Mouse (Mus musculus) limb, embryonic 13.5 days (tissue): ENCODE measurements at regions not wholly inside any gene's neighbourhood (a gene's known extent, or its start where the extent isn't known, plus 50 kb on each side); places are given as distances from the start of the nearest gene placed in this dataset.
"Not testable (repeated sequence)": the region's sequence is repeated elsewhere in the genome, so short reads cannot be mapped to it uniquely, and the experiment has no call there.

Experiments used
- ATAC-seq: fragments of 200-750 bp; cut with Nextera tagmentation; 2 replicates; pipeline ENCODE4 v1.8.0; 2017; ENCODE audit warnings: low read depth, moderate number of reproducible peaks, moderate TSS enrichment; ENCODE audit not compliant: low FRiP score
- H3K27ac ChIP-seq: fragments of 300-500 bp; sonication (generic); 2 replicates; pipeline ENCODE4 v1.5.1; 2015; ENCODE audit warnings: inconsistent platforms, mild to moderate bottlenecking, moderate library complexity
- H3K27me3 ChIP-seq: fragments of 300-500 bp; sonication (generic); 2 replicates; pipeline ENCODE4 v1.6.1; 2015; ENCODE audit warnings: mild to moderate bottlenecking, inconsistent platforms
- H3K36me3 ChIP-seq: fragments of 300-500 bp; sonication (generic); 2 replicates; pipeline ENCODE4 v1.6.1; 2015; ENCODE audit warnings: inconsistent platforms, mild to moderate bottlenecking, moderate library complexity
- H3K4me1 ChIP-seq: fragments of 300-500 bp; sonication (generic); 2 replicates; pipeline ENCODE4 v1.6.1; 2015; ENCODE audit warnings: inconsistent platforms
- H3K4me2 ChIP-seq: fragments of 300-500 bp; sonication (generic); replicated peaks from 2 replicates; pipeline ENCODE4 v1.6.1; 2015; ENCODE audit warnings: inconsistent platforms, mild to moderate bottlenecking, moderate library complexity
- H3K4me3 ChIP-seq: fragments of 300-500 bp; sonication (generic); 2 replicates; pipeline ENCODE4 v1.5.1; 2015; ENCODE audit warnings: moderate library complexity, mild to moderate bottlenecking, inconsistent platforms
- H3K9ac ChIP-seq: fragments of 300-500 bp; sonication (generic); 2 replicates; pipeline ENCODE4 v1.6.1; 2015; ENCODE audit warnings: mild to moderate bottlenecking, inconsistent platforms
- H3K9me3 ChIP-seq: fragments of 300-500 bp; sonication (generic); 2 replicates; pipeline ENCODE4 v1.6.1; 2016; ENCODE audit warnings: inconsistent platforms
- WGBS: fragments of 180-500 bp; shearing (Covaris S2); methylation state at CpG from one replicate; pipeline ENCODE4 v1.1.7; 2015; 5-methylcytosine and 5-hydroxymethylcytosine counted together

DNA sequence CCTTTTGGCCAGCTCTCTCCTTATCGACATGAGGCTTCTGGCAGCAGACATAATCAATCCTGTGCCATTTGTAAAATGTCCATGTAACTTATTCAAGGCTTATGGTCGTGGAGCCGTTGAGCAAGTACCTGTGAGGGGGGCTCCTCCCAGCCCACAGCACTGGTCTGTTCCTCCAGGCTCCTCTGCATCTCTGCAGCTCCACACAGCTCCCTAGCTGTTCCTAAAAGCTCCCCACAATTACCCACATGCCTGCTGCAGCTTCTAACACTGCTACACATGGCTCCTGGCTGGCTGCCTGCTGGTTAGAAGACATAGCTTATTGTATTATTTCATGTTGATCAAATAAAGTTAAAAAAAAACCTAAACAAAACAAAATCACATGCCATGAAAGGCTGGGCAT is 77.9 kb downstream of the Tcp10c start:
- not testable (repeated sequence) for H3K27ac ChIP-seq, H3K4me1 ChIP-seq, H3K9me3 ChIP-seq, H3K36me3 ChIP-seq, H3K27me3 ChIP-seq, ATAC-seq, H3K9ac ChIP-seq, H3K4me2 ChIP-seq, H3K4me3 ChIP-seq
- 81% methylated on average over 3 of the region's 3 CpGs for WGBS

DNA sequence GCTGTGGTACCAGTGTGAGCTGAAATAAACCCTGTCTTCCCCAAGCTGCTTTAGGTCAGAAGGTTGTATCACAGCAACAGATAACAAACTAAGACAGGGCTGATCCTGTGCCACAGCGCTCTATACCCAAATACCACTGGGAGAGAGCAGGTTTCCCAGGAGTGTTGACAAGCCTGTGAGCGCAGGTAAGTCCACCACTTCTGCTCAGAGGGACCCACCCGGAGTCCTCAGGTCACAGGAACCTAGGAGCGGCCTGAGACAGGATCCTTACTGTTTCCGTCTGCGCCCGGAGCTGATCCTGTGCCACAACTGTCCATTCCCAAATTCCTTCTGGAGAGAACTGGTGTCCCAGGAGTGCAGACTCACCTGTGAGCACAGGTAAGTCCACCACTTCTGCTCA is 79.8 kb downstream of the Tcp10c start:
- not testable (repeated sequence) for H3K27me3 ChIP-seq, H3K27ac ChIP-seq, H3K4me3 ChIP-seq, H3K4me2 ChIP-seq, H3K36me3 ChIP-seq, H3K9me3 ChIP-seq, H3K9ac ChIP-seq, ATAC-seq, H3K4me1 ChIP-seq
- 89% methylated on average over 7 of the region's 7 CpGs for WGBS

DNA sequence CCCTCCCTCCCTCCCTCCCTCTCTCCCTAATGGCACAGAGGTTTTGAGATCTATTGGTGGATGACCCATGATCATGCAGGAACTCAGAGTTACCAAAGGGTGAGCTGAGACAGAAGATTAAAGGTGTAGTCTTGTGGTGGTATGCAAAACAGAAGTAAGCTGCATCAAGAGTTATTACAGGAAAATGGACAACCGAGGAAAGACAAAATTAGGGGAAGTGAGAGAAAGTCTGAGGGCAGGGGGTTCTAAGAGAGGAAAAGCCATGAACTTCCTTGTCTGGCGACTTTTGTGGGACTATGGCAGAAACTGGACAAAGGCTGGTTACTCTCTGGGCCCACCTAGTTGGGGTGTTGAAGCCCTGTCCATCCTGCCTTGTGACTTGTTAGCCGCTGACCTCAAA is 84.4 kb downstream of the Tcp10c start:
- H3K9ac ChIP-seq, H3K27ac ChIP-seq, H3K27me3 ChIP-seq, ATAC-seq, H3K4me3 ChIP-seq, H3K4me1 ChIP-seq, H3K4me2 ChIP-seq, H3K36me3 ChIP-seq: not testable (repeated sequence)
- H3K9me3 ChIP-seq, result peaks cover 19% of the 10 kb centered on the region
- WGBS, result 75% methylated on average over 3 of the region's 3 CpGs

DNA sequence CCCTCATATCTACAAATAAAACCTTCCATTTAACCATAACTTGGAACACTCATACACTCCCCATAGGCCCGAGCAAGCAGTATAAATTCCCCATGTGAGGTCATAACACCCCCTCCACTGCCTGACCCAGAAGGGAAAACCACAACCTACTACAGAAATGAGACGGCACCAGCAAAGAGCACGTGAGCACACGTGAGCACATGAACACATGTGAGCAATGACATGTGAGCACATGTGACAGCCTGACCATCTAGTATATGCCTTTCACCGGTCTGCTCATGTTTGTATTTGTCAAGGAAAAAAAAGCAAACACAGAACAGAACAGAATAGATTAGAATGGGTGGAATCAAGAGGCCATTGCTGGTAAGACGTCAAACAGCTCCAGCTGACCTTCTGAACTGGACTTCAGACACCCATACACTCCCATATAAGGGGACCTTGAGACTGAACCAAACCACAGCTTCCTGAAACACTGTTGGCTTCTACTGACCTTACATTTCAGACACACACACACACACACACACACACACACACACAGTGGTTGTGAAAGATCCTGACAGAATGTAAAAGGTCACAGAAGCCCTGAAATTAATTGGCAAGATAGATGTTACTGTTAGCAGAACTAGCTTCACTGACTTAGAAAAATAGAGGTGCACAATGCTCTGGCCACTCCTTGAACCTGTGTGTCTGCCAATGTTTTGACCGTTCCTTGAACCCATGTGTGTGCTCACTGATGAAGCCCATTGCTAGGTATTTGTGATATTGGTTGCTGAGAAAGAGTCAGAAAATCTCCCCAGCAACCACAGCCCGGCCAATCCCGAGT is 86.5 kb downstream of the Tcp10c start:
- not testable (repeated sequence) for H3K27me3 ChIP-seq, H3K4me1 ChIP-seq, H3K36me3 ChIP-seq, H3K4me3 ChIP-seq, ATAC-seq, H3K9ac ChIP-seq, H3K27ac ChIP-seq, H3K4me2 ChIP-seq
- 85% methylated on average over 9 of the region's 9 CpGs for WGBS
- peaks cover 25% of the 10 kb centered on the region for H3K9me3 ChIP-seq

DNA sequence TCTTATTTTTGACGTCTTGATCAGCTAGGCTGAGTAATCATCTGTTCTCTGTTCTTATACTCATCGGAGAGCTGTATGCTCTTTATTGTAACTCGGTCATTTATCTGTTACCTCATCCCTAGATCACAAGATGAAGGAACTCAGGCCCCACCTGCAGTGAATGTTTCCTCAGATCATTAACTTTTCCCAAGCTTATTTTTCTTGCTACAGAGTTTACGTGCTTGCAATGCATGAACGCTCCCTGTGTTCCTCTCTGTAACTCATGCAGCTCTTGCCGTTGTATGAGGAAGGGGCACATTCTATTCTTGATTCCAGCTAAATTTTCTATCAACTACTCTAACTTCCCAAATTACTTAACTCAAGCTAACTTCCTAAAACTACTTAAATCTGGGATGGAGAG is 87.9 kb downstream of the Tcp10c start:
- not testable (repeated sequence) for H3K36me3 ChIP-seq, H3K4me1 ChIP-seq, H3K4me2 ChIP-seq, H3K9ac ChIP-seq, ATAC-seq, H3K27ac ChIP-seq, H3K4me3 ChIP-seq, H3K27me3 ChIP-seq
- peaks cover 28% of the 10 kb centered on the region for H3K9me3 ChIP-seq
- 82% methylated on average over 6 of the region's 6 CpGs for whole genome bisulfite sequencing

DNA sequence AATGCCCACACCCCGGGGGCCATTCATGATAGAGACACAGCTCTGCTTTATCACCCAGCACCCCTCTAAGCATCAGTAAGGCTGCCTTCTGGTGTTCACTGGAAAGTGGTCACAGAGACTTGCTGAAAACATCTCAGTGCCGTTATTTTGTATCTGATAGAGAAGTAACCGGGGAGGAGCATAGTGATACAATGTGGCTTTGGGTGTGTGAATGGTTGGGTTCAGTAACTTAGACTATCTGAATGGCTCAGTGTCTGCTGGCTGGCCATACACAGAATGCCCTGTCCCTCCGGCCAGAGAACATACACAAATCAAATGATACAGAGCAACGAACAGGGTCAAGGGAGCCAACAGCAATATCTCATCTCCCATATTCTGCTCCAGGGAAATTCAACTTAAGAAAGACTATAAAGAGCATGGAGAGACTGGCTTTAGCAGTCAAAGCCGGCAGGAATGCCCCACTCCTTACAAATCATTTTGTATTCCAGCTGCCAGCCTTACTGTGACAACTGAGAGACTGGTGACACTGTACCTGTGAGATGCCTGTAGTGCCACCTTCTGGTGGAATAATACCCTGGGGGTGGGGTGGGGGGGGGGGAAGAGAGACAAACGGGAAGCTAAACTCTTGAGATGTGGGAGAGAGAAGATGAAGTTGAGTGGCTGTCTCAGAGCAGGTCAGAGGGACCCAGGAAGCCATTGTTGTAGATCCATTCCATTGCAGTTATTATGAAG is 102.7 kb downstream of the Tcp10c start:
- WGBS, result 82% methylated on average over 7 of the region's 7 CpGs

DNA sequence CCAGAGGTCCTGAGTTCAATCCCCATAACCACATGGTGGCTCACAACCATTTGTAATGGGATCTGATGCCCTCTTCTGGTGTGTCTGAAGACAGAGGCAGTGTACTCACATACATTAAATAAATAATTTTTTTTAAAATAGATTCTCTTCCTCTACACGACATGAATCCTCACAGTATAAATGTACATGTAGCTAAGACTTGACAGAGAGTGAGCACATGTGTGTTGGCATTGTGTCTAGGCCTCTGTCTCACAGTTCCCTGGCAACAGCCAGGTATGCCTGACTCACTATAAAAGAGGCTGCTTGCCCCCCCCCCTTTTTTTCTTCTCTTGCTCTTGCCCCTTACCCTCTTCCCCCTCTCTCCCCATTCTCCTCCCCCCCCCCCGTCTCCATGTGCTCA is 103.6 kb downstream of the Tcp10c start:
- 91% methylated on average over 2 of the region's 2 CpGs for WGBS
- not testable (repeated sequence) for H3K4me2 ChIP-seq, H3K4me3 ChIP-seq, H3K27me3 ChIP-seq, H3K9ac ChIP-seq, H3K9me3 ChIP-seq, ATAC-seq, H3K36me3 ChIP-seq, H3K4me1 ChIP-seq, H3K27ac ChIP-seq

More for the DNA sequence above, 102.7 kb downstream of the Tcp10c start:
- H3K36me3 ChIP-seq, H3K4me1 ChIP-seq, ATAC-seq, H3K4me3 ChIP-seq, H3K9ac ChIP-seq, H3K4me2 ChIP-seq, H3K27ac ChIP-seq, H3K27me3 ChIP-seq: not testable (repeated sequence)
- H3K9me3 ChIP-seq, result peaks cover 16% of the 10 kb centered on the region

DNA sequence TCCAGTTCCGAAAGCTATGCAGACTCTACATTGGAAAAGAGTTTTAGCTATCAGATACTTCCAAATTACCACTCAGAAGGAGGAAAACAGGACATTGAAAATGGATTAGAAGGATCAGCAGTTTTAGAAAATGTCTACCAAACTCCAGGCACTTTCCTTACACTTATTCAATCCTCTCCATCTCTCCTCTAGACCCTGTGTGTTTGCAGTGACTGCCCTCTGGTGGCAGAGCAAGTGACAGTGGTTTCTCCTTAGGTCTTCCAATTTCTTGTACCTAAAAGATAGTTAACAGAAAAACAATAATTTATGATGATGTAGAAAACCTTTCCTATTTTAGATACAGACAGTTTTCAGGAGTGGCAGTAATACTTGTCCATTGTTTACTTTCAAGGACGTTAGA is 104.4 kb downstream of the Tcp10c start:
- not testable (repeated sequence) for H3K4me1 ChIP-seq, H3K9me3 ChIP-seq, H3K27me3 ChIP-seq, H3K27ac ChIP-seq, H3K4me3 ChIP-seq, H3K4me2 ChIP-seq, H3K36me3 ChIP-seq, H3K9ac ChIP-seq
- 0 out of 2 replicates have a peak, but pooled peaks have one; percentile 28 for ATAC-seq
- WGBS, result 50% methylated on average over 1 of the region's 2 CpGs

DNA sequence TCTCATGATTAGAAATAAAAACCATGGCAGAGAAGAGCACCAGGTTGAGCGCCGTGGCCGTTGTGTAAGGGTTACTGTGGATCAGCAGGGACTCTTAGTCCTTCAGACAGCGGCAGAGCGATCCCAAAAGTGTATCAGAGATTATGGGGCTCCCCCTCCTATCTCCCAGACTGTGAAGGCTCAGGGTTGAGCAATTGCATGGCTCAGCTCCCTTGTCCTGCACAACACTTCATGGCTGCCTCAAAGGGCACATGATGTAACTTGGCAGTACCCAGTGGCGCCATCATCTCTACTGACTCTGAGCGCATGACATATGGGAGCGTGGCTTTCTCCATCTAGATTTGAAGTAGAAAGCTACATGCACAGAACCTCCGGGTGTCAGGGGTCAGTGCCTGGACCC is 108.3 kb downstream of the Tcp10c start:
- not testable (repeated sequence) for H3K9me3 ChIP-seq, H3K4me3 ChIP-seq, H3K27me3 ChIP-seq, H3K4me2 ChIP-seq, H3K4me1 ChIP-seq, H3K36me3 ChIP-seq, ATAC-seq, H3K9ac ChIP-seq, H3K27ac ChIP-seq
- 88% methylated on average over 5 of the region's 9 CpGs for WGBS

DNA sequence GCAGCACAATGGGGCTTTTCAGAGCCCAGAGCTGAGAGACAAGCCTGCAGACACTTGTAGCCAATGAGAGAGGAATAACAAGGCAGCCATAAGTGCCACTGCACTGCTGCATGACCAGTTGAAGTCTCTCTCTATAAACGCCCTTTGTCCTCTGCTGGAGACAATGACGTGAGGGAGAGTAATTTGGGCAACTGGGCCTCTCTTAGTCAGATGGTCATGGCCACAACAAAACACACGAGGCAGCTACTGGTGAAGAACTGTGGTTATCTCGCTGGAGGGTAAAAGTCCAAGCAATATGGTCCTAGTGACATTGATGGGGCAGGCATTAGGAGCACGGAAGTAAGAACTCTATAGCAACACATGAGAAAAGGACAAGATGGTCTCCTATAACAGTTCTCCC is 111.5 kb downstream of the Tcp10c start:
- not testable (repeated sequence) for H3K27me3 ChIP-seq, H3K27ac ChIP-seq, ATAC-seq, H3K36me3 ChIP-seq, H3K4me2 ChIP-seq, H3K9ac ChIP-seq, H3K9me3 ChIP-seq, H3K4me3 ChIP-seq, H3K4me1 ChIP-seq
- WGBS, result 45% methylated on average over 5 of the region's 5 CpGs

DNA sequence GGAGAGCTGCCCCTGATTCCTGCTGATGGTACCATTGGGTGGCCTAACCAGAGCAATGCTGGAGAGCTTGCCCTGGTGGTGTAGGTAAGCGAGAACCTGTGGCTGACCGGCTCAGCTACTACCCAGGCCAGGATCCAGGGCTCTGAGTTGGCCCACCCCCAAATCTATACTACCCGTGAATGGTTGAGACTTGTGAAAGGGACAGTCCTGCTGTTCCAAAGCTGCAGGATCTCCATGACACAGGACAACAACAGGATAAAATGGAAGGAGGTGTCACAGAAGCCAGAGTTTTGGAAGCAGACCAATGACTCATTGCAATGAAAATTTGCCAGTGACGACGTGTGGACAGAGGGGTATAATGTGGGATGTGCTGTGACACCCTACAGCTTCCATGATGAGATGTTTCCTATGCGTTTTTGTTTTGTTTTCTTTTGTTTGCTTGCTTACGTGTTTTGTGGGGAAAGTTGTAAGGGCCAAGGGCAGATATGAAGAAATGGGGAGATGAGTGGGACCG is 115.6 kb downstream of the Tcp10c start:
- not testable (repeated sequence) for H3K4me3 ChIP-seq, H3K4me2 ChIP-seq, H3K36me3 ChIP-seq, ATAC-seq, H3K4me1 ChIP-seq, H3K27me3 ChIP-seq, H3K9me3 ChIP-seq, H3K9ac ChIP-seq, H3K27ac ChIP-seq
- WGBS, result 69% methylated on average over 8 of the region's 8 CpGs

DNA sequence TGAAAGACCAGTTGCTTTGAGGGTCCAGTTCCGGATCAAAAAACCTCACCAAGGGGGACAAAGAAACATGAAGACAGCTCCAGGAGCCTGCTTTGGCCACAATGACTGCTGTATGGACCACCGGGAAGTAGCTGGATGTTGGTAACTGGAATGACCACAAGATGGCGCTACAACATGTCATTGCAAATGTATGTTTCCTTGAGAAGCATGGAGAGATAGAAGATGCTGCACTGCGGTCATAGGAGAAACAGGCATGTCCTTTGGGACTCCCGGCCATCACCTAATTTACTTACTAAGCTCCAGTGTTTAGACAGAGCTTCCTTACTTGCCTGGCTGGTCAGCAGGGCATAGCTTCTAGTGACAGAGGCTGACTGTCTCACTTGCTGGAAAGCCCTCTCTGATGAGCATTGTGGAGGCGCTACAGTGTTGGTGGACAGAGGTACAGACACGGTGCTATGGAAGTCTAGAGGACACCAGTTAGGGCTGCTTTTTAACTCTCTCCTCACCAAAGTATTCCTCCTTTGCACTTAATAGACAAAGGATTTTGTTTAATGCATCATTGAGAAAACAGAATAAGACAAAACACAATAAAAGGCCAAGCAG is 118.2 kb downstream of the Tcp10c start:
- Histone ChIP-seq H3K27me3 (0 out of 2 replicates have a peak, but pooled peaks cover 2% of the 10 kb centered on the region), H3K36me3 (no peaks in the 10 kb centered on the region), H3K9me3 (no peaks in the 10 kb centered on the region), H3K4me2 (no peak overlapping the region), H3K4me3 (no peak overlapping the region), H3K9ac (no peak overlapping the region), H3K4me1 (0 out of 2 replicates have a peak, but pooled peaks cover 9% of the 10 kb centered on the region), H3K27ac (no peak overlapping the region)
- WGBS, result 23% methylated on average over 7 of the region's 7 CpGs
- ATAC-seq, result no peak
